Mouse (Mus musculus) lung, adult 2 months (tissue): ENCODE results near the gene Olfr1368.

Experiments used
- CTCF ChIP-seq: fragments of 200-500 bp; IDR thresholded peaks from 2 replicates; pipeline ENCODE4 v1.5.1; 2011; ENCODE audit warnings: mild to moderate bottlenecking, low read length, control low read depth; ENCODE audit not compliant: insufficient read depth
- POLR2A ChIP-seq: fragments of 200-500 bp; IDR thresholded peaks from 2 replicates; pipeline ENCODE4 v1.6.1; 2011; ENCODE audit warnings: low read depth, mild to moderate bottlenecking, control low read depth, low read length, borderline replicate concordance; ENCODE audit errors: extremely low read depth

DNA sequence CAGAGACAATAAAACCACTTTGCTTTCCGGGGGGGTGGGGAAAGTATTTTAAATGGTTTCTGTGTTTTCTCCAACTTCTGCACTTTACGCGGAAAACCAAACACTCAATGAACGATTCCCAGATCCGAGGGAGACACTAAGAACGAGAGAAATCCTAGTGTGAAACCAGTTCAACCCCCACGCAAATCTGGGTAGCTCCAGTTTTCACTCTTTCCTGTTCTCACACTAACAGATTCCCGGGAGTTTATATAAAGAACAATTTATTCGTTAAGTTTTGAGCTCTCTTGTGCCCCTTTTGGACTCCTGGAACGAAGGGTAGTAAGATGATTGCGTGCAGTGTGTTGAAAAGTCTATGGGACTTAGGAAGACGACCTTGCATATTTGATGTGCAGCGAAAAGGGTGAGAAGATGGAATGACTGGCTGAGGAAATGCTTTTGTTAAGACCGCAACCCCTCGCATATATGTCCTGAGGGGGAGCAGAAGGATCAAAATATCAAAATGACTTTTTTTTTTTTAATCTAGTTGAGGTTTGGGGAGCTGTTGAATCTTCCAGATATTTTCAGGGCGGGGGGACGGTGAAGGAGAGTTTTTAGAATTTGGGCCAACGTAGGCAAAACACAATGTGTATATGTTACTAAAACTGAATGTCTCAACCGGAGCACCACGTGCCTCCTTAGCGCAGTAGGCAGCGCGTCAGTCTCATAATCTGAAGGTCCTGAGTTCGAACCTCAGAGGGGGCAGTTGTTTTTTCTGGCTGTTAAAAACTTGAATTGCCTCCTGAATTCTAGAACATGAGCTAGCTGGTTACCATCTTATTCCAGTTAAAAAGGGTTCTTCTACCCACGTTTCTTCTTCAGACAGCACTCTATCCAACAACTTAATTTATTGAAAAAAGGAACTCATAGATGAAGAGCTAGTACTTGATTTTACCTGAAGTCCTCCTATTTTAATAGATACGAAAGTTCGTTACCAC, 21.6 kb upstream of the Olfr1368 start:
- TF ChIP-seq POLR2A (no peak), CTCF (no peak)
